Mouse (Mus musculus): ENCODE data around the gene Tbc1d20.

- TF ChIP-seq POLR2A (IDR thresholded peaks at IDR 0.05; ENCODE audit: low read depth, low read length), result peak; percentile 36; the same call in 1 of the 2 replicates
- TF ChIP-seq CTCF (IDR thresholded peaks at IDR 0.05; ENCODE audit: extremely low read depth, insufficient read length, insufficient replicate concordance, low read depth, low read length), result peak; percentile 65; the same call in 1 of the 2 replicates
These were observed 49.9 kb downstream of the Tbc1d20 start, which contains the start of gene Trib3 for GRCm38 (mm10) chr2:152343329-152344213.
